Mouse (Mus musculus): ENCODE measurements around the gene Tex2.

DNA sequence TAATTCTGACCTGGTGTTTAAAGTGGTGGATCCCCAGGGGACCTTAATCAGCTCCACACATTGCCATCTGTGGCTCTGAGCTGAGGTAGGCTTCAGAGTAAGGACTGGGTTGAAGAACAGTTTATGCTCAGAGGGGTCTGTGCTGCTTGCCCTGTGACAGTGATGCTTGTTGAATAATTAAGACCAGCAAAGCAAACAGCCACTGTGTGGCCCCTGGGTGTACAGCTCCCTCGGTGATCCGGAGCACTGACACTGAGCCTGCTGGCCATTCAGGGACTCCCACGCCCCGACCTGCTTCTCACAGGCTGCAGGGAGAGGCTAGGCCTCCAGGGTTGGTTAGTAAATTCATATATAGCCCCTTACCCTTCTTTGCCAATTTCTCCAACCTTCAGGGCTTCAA, 93.7 kb downstream of the Tex2 start:
- TF ChIP-seq CTCF (IDR thresholded peaks at IDR 0.05; ENCODE audit: insufficient read depth, low read depth, low read length) (no peak), POLR2A (IDR thresholded peaks at IDR 0.05; ENCODE audit: insufficient read depth, low read depth, low read length) (no peak)

All from olfactory bulb, adult 2 months (tissue).